Mouse (Mus musculus) erythroblast, embryonic 14.5 days (primary cell): ENCODE measurements around the gene Acer1. TPM values are rescaled to one million over a fixed set of nuclear protein-coding genes. Genes with fewer than 3 reads are reported as not detected.
"Not testable (repeated sequence)": the region's sequence is repeated elsewhere in the genome, so short reads cannot be mapped to it uniquely, and the experiment has no call there.

Experiments
- H3K27me3 ChIP-seq: 2 replicates; pipeline ENCODE4 v1.6.1; 2012; ENCODE audit warnings: inconsistent platforms; ENCODE audit not compliant: control insufficient read depth
- H3K36me3 ChIP-seq: 2 replicates; pipeline ENCODE4 v1.6.1; 2012; ENCODE audit warnings: mild to moderate bottlenecking, inconsistent platforms; ENCODE audit not compliant: control insufficient read depth
- H3K4me1 ChIP-seq: 2 replicates; pipeline ENCODE4 v1.6.1; 2012; ENCODE audit warnings: inconsistent platforms; ENCODE audit not compliant: control insufficient read depth
- H3K4me3 ChIP-seq: replicated peaks from 2 replicates; pipeline ENCODE3; 2012; ENCODE audit warnings: moderate library complexity, mild to moderate bottlenecking, inconsistent platforms
- H3K9me3 ChIP-seq: 2 replicates; pipeline ENCODE4 v1.6.1; 2012; ENCODE audit warnings: low read length, inconsistent platforms, mixed read lengths; ENCODE audit not compliant: control insufficient read depth
- GATA1 ChIP-seq: IDR thresholded peaks from 2 replicates; pipeline ENCODE4 v1.6.1; 2012; ENCODE audit warnings: low read length, inconsistent platforms, mixed read lengths
- TAL1 ChIP-seq: IDR thresholded peaks from 3 replicates; pipeline ENCODE4 v1.6.1; 2012; ENCODE audit warnings: low read length, inconsistent platforms, mixed read lengths
- polyA plus RNA-seq: library from polyadenylated mRNA; stranded (reverse); fragments of >175 nt; gene quantifications from 2 replicates; pipeline ENCODE4 v1.2.3, GENCODE M21; 2012

The Acer1 gene
- polyA plus RNA-seq, 1 experiment = not detected

- Histone ChIP-seq H3K4me1 (peaks cover 17% of the 10 kb centered on the region), H3K9me3 (no peaks in the 10 kb centered on the region), H3K27me3 (no peaks in the 10 kb centered on the region), H3K4me3 (no peak overlapping the region), H3K36me3 (peaks cover 72% of the 10 kb centered on the region)
- TF ChIP-seq GATA1 = no peak
- TF ChIP-seq TAL1 = no peak
Observed at GRCm38 (mm10) chr17:56913444-56913843, 68.5 kb downstream of the Acer1 start.

DNA sequence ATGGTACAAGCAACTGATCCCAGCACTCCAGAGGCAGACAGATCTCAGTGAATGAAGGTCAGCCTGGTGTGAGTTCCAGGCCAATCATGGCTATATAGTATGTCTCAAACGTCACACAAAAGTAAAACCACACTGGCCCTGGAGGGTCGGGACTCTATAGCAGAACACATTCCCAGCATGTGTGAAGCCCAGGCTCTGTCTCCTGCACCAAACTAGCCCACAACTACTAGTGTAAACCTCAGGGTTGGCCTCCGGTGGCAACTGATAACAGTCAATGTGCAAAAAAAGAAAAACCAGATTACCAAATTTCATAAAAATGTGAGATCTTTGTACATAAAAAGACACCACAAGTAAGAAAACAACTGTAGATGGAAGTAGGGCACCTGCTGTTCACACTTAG is 68.9 kb downstream of the Acer1 start:
- Histone ChIP-seq H3K4me1 (peaks cover 19% of the 10 kb centered on the region), H3K9me3 (no peaks in the 10 kb centered on the region), H3K36me3 (peaks cover 74% of the 10 kb centered on the region), H3K27me3 (no peaks in the 10 kb centered on the region), H3K4me3 (no peak overlapping the region)
- TF ChIP-seq TAL1 (no peak), GATA1 (no peak)

GRCm38 (mm10) chr17:56909764-56910163 is 72.2 kb downstream of the Acer1 start:
- peaks cover 30% of the 10 kb centered on the region for H3K4me1 ChIP-seq
- not testable (repeated sequence) for H3K4me3 ChIP-seq, H3K27me3 ChIP-seq, H3K9me3 ChIP-seq
- peaks cover 79% of the 10 kb centered on the region for H3K36me3 ChIP-seq

DNA sequence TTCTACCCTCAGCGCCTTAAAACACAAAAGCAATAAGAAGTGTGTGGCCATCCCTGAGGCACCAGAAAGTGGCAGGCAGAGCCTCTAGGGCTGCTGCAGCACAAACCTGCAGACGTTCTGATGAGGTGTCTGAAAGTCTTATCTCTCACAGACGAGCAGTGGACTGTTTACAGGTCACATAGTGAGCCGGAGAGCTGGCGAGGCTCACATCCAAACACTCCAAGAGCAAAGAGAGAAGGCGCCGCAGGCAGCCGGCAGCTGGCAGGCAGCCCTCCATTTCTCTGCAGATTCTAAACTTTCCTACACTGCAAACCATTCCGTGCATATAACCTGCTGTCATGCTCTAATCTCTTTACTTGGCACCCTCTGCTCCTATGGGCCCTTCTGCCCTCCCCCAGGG is 74.0 kb downstream of the Acer1 start:
- TF ChIP-seq TAL1 (no peak), GATA1 (no peak)
- Histone ChIP-seq H3K4me3 (no peak overlapping the region), H3K4me1 (peaks cover 16% of the 10 kb centered on the region), H3K36me3 (peaks cover 83% of the 10 kb centered on the region), H3K27me3 (no peaks in the 10 kb centered on the region), H3K9me3 (no peaks in the 10 kb centered on the region)

DNA sequence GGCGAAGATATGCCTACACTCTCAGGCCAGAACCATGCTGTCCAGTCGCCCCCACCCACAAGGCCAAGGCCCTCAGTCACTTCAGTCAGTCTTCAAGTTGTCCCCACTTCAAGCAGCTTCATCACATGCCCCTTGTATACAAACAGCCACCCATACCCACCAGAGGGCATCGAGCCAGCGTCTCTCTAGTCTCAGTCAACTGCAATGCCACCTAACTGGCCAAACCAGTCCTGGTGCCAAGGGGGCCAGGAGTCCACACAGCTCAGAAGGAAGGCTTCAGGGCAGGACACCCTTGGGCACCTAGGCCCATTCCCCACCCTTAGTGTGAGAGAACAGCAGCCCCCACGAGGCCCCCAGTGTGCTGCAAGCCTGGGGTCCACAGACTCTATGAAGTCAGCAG is 74.8 kb downstream of the Acer1 start:
- peaks cover 16% of the 10 kb centered on the region for H3K4me1 ChIP-seq
- no peaks in the 10 kb centered on the region for H3K27me3 ChIP-seq
- peaks cover 87% of the 10 kb centered on the region for H3K36me3 ChIP-seq
- no peaks in the 10 kb centered on the region for H3K9me3 ChIP-seq
- no peak overlapping the region for H3K4me3 ChIP-seq
- TF ChIP-seq TAL1 (no peak), GATA1 (no peak)

GRCm38 (mm10) chr17:56906166-56906565 is 75.8 kb downstream of the Acer1 start:
- H3K27me3 ChIP-seq = no peaks in the 10 kb centered on the region
- H3K36me3 ChIP-seq = peaks cover 91% of the 10 kb centered on the region
- H3K4me1 ChIP-seq = peaks cover 16% of the 10 kb centered on the region
- no peak overlapping the region for H3K4me3 ChIP-seq
- TF ChIP-seq TAL1 (no peak), GATA1 (no peak)
- H3K9me3 ChIP-seq = no peaks in the 10 kb centered on the region

Other genes starting within 250 kb of the Acer1 start
- gene Nrtn, start 224.6 kb downstream of the Acer1 start, polyA plus RNA-seq = 1.4 and 2.2 TPM in 2 replicates
- 2.7 and 3.2 TPM in 2 replicates for gene Dus3l, start 217.4 kb downstream of the Acer1 start, polyA plus RNA-seq
- 0.66 and 0.78 TPM in 2 replicates for gene Prr22, start 211.9 kb downstream of the Acer1 start, polyA plus RNA-seq
- 26.9 and 29.2 TPM in 2 replicates for gene Rfx2, start 151.1 kb downstream of the Acer1 start, polyA plus RNA-seq
- gene Acsbg2, start 107.7 kb downstream of the Acer1 start, polyA plus RNA-seq = not detected in 2 replicates
- not detected in 2 replicates for gene 1700061G19Rik, start 106.6 kb downstream of the Acer1 start, polyA plus RNA-seq
- 5.1 and 5.8 TPM in 2 replicates for gene Mllt1, start 46.7 kb downstream of the Acer1 start, polyA plus RNA-seq
- gene Clpp, start 8.2 kb upstream of the Acer1 start, polyA plus RNA-seq = 12.3 and 14.6 TPM in 2 replicates
- 2.1 and 2.9 TPM in 2 replicates for gene Alkbh7, start 15.2 kb upstream of the Acer1 start, polyA plus RNA-seq
- gene Pspn, start 17.9 kb upstream of the Acer1 start, polyA plus RNA-seq = not detected in 2 replicates
- gene Gtf2f1, start 29.2 kb upstream of the Acer1 start, polyA plus RNA-seq = 31.9 and 32.9 TPM in 2 replicates
- not detected in 2 replicates for gene Gm17949, start 29.3 kb upstream of the Acer1 start, polyA plus RNA-seq
- 31.3 and 33.6 TPM in 2 replicates for gene Khsrp, start 49.4 kb upstream of the Acer1 start, polyA plus RNA-seq
- not detected in 2 replicates for gene Slc25a41, start 59.5 kb upstream of the Acer1 start, polyA plus RNA-seq
- 0.05 TPM in 2 replicates for gene Crb3, start 77.0 kb upstream of the Acer1 start, polyA plus RNA-seq
- gene Slc25a23, start 77.7 kb upstream of the Acer1 start, polyA plus RNA-seq = 0.21 and 0.26 TPM in 2 replicates
- 0.03 and 0.09 TPM in 2 replicates for gene Dennd1c, start 96.4 kb upstream of the Acer1 start, polyA plus RNA-seq
- not detected in 2 replicates for gene Tubb4a, start 105.7 kb upstream of the Acer1 start, polyA plus RNA-seq
- 0.04 TPM in 1 of 2 replicates, not detected in the other for gene Tnfsf9, start 123.2 kb upstream of the Acer1 start, polyA plus RNA-seq
- gene Cd70, start 167.7 kb upstream of the Acer1 start, polyA plus RNA-seq = not detected in 2 replicates
- 0.02 TPM in 1 of 2 replicates, not detected in the other for gene Tnfsf14, start 212.1 kb upstream of the Acer1 start, polyA plus RNA-seq
- gene C3, start 246.0 kb upstream of the Acer1 start, polyA plus RNA-seq = 0.11 and 0.12 TPM in 2 replicates